Mouse (Mus musculus): ENCODE data around the gene Lrrc15. TPM values are rescaled to one million over a fixed set of nuclear protein-coding genes. Genes with fewer than 3 reads are reported as not detected.
A peak's percentile ranks its signal among the peaks of the same experiment; 100 is the strongest.

The Lrrc15 gene
- 0.27 and 0.50 TPM in 2 replicates for polyA plus RNA-seq (2014; fragmentation: Nextera tagmentation; extraction: Ambion mirVana)

DNA sequence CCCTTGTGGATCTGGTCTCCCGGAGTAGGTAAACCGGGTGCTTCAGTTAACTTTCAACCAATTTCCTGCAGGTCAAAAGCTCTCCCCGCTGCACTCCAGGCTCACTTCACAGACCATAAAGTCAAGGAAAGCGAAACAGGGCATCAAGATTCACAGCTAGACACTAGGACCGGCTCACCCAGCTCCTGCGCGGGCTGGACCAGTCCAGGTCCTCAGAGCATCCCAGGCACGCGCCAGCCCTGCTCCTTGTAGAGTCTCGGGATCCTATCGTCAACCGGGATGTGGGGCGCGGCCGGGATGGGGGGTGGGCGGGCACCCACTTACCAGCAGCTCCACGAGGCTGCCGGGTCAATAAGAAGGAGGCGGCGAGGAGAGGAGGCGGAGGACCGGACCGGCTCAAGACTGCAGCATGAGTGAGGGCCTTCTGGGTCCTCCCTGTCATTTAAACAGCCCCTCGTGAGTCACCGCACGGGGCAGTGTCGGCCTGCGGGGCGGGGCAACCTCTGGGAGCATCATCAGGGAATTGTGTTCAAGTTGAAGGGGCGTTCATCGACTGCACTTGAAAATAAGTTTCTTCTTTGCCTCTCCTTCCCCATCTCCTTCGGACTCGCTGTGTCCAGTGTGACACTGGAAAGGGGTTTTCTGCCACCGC lies at the start of gene Lrrc15:
Lrrc15 (minus strand) TSS at position 413 of the 652 bp plus-strand sequence.
- H3K4me2 ChIP-seq (ENCODE audit: low read length) = peak within 1 kb of the TSS; percentile 50
- no peaks in the 10 kb centered on the region for H3K36me3 ChIP-seq (ENCODE audit: control insufficient read depth, insufficient read depth, low read length)
- peak; percentile 70 for DNase-seq (ENCODE audit: low spot score)
- H3K4me1 ChIP-seq (replicated peaks; ENCODE audit: control insufficient read depth, insufficient read depth, low read length) = peaks cover 12% of the 10 kb centered on the region
- H3K27ac ChIP-seq (ENCODE audit: low read depth) = no peak within 1 kb of the TSS
- H3K9me3 ChIP-seq (ENCODE audit: control insufficient read depth, low read length) = no peaks in the 10 kb centered on the region
- 7% methylated on average over 34 of the region's 34 CpGs for WGBS
- H3K4me3 ChIP-seq (ENCODE audit: low read depth, low read length) = peak within 1 kb of the TSS; percentile 19
- H3K27me3 ChIP-seq (replicated peaks; ENCODE audit: control insufficient read depth, insufficient read depth, low read length) = peaks cover 14% of the 10 kb centered on the region
- peak; percentile 49; the same call in 1 of the 2 replicates for ATAC-seq (replicated peaks; ENCODE audit: low FRiP score, low TSS enrichment, low read depth)
- H3K9ac ChIP-seq (ENCODE audit: low read length) = no peak within 1 kb of the TSS

DNA sequence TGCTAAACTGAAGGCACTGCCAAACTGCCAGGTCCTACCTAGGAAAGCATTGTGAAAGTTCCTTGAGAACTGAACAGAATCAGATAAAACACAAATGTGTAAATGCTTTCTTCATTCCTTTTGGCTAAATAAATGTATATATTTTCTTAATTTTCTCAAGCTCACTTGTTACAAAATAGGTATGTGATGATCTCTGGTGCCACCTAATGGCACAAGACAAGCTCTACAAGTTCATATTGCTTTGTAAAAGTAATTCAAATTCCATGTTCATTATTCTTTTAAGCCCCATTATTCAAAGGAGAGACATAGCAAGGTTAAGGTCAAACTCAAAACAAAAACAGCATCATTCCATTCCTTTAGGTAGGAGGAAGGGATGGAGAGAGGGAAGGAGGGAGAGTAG lies 31.2 kb upstream of the Lrrc15 start:
- ATAC-seq (replicated peaks; ENCODE audit: low FRiP score, low TSS enrichment, low read depth) = no peak
- Histone ChIP-seq H3K9ac (ENCODE audit: low read length) (no peak overlapping the region), H3K4me1 (replicated peaks; ENCODE audit: control insufficient read depth, insufficient read depth, low read length) (peaks cover 6% of the 10 kb centered on the region; the same call in 1 of the 2 replicates), H3K4me3 (ENCODE audit: low read depth, low read length) (no peak overlapping the region), H3K9me3 (ENCODE audit: control insufficient read depth, low read length) (no peaks in the 10 kb centered on the region), H3K36me3 (ENCODE audit: control insufficient read depth, insufficient read depth, low read length) (peaks cover 41% of the 10 kb centered on the region; the same call in 1 of the 2 replicates), H3K4me2 (ENCODE audit: low read length) (no peak overlapping the region), H3K27me3 (replicated peaks; ENCODE audit: control insufficient read depth, insufficient read depth, low read length) (peaks cover 17% of the 10 kb centered on the region), H3K27ac (ENCODE audit: low read depth) (no peak overlapping the region)
- no peak for DNase-seq (ENCODE audit: low spot score)

DNA sequence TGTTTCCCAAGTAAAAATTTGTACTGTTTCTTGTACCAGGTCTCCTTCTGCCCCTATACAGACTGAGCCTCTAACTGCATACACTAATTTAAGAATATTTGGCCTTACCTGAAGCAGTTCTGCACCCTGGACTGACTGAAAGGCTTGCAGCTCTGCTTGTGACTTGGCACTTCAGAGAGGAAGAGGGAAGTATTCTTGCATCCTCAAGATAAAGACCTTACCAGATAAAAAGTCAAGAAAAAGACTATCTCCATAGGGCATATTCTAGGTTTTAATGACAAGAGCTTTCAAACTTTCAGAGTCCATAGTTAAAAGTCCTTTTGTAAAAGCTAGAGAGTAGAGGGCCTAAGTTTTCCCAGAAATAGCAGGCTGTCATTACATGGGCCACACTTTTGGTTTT lies 27.6 kb upstream of the Lrrc15 start, which contains the start of gene Gp5:
Gp5 (minus strand) TSS at position 133 of the 400 bp plus-strand sequence.
- Histone ChIP-seq H3K27me3 (replicated peaks; ENCODE audit: control insufficient read depth, insufficient read depth, low read length) (peaks cover 46% of the 10 kb centered on the region), H3K9me3 (ENCODE audit: control insufficient read depth, low read length) (no peaks in the 10 kb centered on the region), H3K27ac (ENCODE audit: low read depth) (no peak within 1 kb of the TSS), H3K9ac (ENCODE audit: low read length) (0 out of 2 replicates have a peak within 1 kb of the TSS, but pooled peaks have one; percentile 7), H3K4me2 (ENCODE audit: low read length) (peak within 1 kb of the TSS; percentile 98), H3K36me3 (ENCODE audit: control insufficient read depth, insufficient read depth, low read length) (peaks cover 11% of the 10 kb centered on the region; the same call in 1 of the 2 replicates), H3K4me1 (replicated peaks; ENCODE audit: control insufficient read depth, insufficient read depth, low read length) (peaks cover 12% of the 10 kb centered on the region), H3K4me3 (ENCODE audit: low read depth, low read length) (peak within 1 kb of the TSS; percentile 52)
- no peak for ATAC-seq (replicated peaks; ENCODE audit: low FRiP score, low TSS enrichment, low read depth)
- DNase-seq (ENCODE audit: low spot score) = no peak

DNA sequence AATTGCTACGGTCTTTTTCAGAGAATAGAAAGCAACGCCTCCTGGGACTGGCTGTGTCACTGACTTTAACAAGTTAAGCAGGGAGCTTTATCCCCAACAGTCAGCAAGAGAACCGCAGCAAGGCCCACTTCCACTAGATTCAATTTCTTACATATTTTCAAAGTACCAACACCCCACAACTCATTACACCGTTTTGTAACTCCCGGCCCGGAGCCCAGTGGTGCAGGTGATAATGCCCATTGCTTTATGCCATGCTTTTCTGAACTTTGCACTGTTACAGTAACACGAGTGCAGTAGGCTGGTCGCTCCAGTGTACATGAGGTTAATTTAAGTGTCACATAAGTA lies 27.1 kb upstream of the Lrrc15 start:
- Histone ChIP-seq H3K4me3 (ENCODE audit: low read depth, low read length) (no peak overlapping the region), H3K36me3 (ENCODE audit: control insufficient read depth, insufficient read depth, low read length) (peaks cover 8% of the 10 kb centered on the region; the same call in 1 of the 2 replicates), H3K9ac (ENCODE audit: low read length) (no peak overlapping the region), H3K9me3 (ENCODE audit: control insufficient read depth, low read length) (no peaks in the 10 kb centered on the region), H3K27ac (ENCODE audit: low read depth) (no peak overlapping the region), H3K4me2 (ENCODE audit: low read length) (peak overlapping the region; percentile 98; the same call in 1 of the 2 replicates), H3K4me1 (replicated peaks; ENCODE audit: control insufficient read depth, insufficient read depth, low read length) (peaks cover 12% of the 10 kb centered on the region), H3K27me3 (replicated peaks; ENCODE audit: control insufficient read depth, insufficient read depth, low read length) (peaks cover 46% of the 10 kb centered on the region)
- 64% methylated on average over 8 of the region's 8 CpGs for WGBS
- DNase-seq (ENCODE audit: low spot score) = peak; percentile 60
- no peak for ATAC-seq (replicated peaks; ENCODE audit: low FRiP score, low TSS enrichment, low read depth)

DNA sequence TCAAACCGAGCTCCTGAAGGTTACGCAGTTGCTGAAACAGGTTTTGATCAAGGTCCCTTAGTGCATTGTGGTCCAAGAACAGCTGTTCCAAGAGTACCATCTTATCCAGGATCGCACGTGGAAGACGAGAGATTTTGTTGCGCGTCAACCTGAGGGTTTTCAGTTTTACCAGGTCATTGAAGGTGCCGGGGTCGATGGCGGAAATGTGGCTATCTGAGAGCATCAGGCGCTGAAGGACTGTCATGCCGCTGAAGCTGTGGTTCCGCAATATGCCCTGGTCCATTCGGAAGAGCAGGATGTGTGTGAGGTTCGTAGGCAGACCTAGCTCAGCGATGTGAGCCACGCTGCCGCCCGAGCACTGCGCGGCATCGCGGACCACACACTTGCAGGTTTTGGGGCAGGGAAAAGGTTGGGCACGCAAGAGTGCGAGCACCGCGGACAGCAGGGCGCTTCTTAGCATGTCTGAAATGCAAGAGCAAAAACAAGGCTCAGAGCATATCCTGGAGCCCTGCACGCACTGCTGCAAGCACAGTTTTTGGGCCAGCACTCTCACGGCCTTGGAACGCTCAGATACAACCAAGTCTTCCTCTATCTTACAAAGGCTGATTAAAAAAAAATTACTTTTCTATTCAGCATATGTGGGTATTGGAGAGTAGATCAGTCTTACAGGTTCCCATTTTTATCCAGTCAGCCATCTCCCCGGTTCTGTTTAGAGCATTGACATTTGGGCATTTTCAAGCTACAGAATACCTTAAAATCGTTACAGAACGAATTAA lies 26.5 kb upstream of the Lrrc15 start:
- Histone ChIP-seq H3K36me3 (ENCODE audit: control insufficient read depth, insufficient read depth, low read length) (0 out of 2 replicates have a peak, but pooled peaks cover 3% of the 10 kb centered on the region), H3K9me3 (ENCODE audit: control insufficient read depth, low read length) (no peaks in the 10 kb centered on the region), H3K27me3 (replicated peaks; ENCODE audit: control insufficient read depth, insufficient read depth, low read length) (peaks cover 46% of the 10 kb centered on the region), H3K4me1 (replicated peaks; ENCODE audit: control insufficient read depth, insufficient read depth, low read length) (peaks cover 12% of the 10 kb centered on the region), H3K9ac (ENCODE audit: low read length) (0 out of 2 replicates have a peak overlapping the region, but pooled peaks have one; percentile 7), H3K27ac (ENCODE audit: low read depth) (no peak overlapping the region), H3K4me3 (ENCODE audit: low read depth, low read length) (peak overlapping the region; percentile 52), H3K4me2 (ENCODE audit: low read length) (peak overlapping the region; percentile 98)
- WGBS = 4% methylated on average over 34 of the region's 34 CpGs
- DNase-seq (ENCODE audit: low spot score) (peak; percentile 73), ATAC-seq (replicated peaks; ENCODE audit: low FRiP score, low TSS enrichment, low read depth) (no peak; the same call in 1 of the 2 replicates)

DNA sequence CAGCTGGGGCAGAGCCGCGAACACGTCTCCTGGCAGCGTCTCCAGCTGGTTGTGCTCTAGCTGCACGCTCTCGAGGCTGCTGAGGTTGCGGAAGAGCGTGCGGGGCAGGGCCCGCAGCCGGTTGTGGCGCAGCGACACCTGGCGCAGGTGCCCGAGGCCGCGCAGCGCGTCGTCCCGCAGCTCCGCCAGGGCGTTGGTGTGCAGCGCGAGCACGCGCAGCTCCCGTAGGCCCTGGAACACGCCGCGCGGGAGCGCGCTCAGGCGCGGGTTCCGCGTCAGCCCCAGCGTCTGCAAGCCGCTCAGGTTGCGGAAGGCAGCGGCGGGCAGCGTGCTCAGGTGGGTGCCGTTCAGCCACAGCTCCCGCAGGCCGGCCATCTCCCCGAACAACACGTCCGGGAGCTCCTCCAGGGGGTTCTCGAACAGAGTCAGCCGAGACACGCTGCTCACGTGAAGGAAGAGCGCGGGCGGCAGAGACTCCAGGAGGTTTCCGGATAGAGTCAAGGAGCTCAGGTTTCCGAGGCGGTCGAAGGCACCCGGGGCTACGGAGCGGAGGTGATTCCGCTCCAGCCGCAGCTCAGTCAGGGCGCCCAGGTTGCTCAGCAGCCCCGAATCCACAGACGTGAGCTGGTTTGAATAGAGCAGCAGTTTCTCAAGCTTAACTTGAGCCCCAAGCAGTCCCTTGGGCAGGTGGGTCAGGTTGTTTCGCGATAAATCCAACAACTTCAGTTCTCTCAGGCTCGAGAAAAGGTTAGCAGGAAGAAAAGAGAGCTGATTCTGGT lies 25.7 kb upstream of the Lrrc15 start:
- WGBS = under 1% methylated on average over 72 of the region's 72 CpGs
- ATAC-seq (replicated peaks; ENCODE audit: low FRiP score, low TSS enrichment, low read depth) (peak; percentile 67), DNase-seq (ENCODE audit: low spot score) (peak; percentile 84)
- H3K27me3 ChIP-seq (replicated peaks; ENCODE audit: control insufficient read depth, insufficient read depth, low read length) = peaks cover 46% of the 10 kb centered on the region
- no peaks in the 10 kb centered on the region for H3K9me3 ChIP-seq (ENCODE audit: control insufficient read depth, low read length)
- peak overlapping the region; percentile 52 for H3K4me3 ChIP-seq (ENCODE audit: low read depth, low read length)
- peak overlapping the region; percentile 38 for H3K9ac ChIP-seq (ENCODE audit: low read length)
- H3K4me1 ChIP-seq (replicated peaks; ENCODE audit: control insufficient read depth, insufficient read depth, low read length) = peaks cover 12% of the 10 kb centered on the region
- H3K36me3 ChIP-seq (ENCODE audit: control insufficient read depth, insufficient read depth, low read length) = no peaks in the 10 kb centered on the region
- H3K27ac ChIP-seq (ENCODE audit: low read depth) = no peak overlapping the region
- H3K4me2 ChIP-seq (ENCODE audit: low read length) = peak overlapping the region; percentile 98

DNA sequence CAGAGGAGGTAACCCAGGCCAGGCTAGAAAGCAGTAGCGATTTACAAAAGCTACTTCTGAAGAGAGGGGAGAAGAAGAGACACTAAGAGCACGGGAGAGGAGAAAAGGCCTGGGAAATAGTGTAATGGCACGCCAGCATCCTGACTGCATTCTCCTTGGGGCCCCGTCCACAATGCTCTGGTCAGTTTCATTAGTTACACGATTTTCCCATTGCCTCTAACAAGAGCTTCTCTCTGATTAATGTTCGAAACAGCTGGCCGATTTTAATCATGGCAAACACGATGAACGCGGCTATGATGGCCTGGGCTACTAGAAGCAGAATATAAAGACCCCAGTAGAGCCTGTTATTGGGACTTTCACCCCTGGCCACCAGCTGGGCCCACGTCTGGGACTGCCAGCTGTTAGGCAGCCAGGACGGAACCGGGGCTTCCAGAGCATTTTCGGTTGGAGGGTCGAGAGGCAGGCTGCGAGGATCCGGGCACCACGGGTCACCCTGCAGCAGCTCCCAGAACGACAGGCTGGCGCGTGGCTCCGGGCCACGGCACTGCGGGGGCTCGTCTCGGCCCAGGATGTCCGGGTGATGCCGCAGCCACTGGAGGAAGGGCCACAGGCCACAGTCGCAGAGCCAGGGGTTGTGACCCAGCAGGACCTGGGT lies 25.0 kb upstream of the Lrrc15 start:
- H3K9ac ChIP-seq (ENCODE audit: low read length) = peak overlapping the region; percentile 38
- no peaks in the 10 kb centered on the region for H3K36me3 ChIP-seq (ENCODE audit: control insufficient read depth, insufficient read depth, low read length)
- H3K4me1 ChIP-seq (replicated peaks; ENCODE audit: control insufficient read depth, insufficient read depth, low read length) = peaks cover 12% of the 10 kb centered on the region
- no peak for DNase-seq (ENCODE audit: low spot score)
- H3K4me3 ChIP-seq (ENCODE audit: low read depth, low read length) = peak overlapping the region; percentile 52
- peaks cover 46% of the 10 kb centered on the region for H3K27me3 ChIP-seq (replicated peaks; ENCODE audit: control insufficient read depth, insufficient read depth, low read length)
- 16% methylated on average over 26 of the region's 29 CpGs for WGBS
- no peak overlapping the region for H3K27ac ChIP-seq (ENCODE audit: low read depth)
- no peaks in the 10 kb centered on the region for H3K9me3 ChIP-seq (ENCODE audit: control insufficient read depth, low read length)
- no peak for ATAC-seq (replicated peaks; ENCODE audit: low FRiP score, low TSS enrichment, low read depth)
- peak overlapping the region; percentile 98 for H3K4me2 ChIP-seq (ENCODE audit: low read length)

DNA sequence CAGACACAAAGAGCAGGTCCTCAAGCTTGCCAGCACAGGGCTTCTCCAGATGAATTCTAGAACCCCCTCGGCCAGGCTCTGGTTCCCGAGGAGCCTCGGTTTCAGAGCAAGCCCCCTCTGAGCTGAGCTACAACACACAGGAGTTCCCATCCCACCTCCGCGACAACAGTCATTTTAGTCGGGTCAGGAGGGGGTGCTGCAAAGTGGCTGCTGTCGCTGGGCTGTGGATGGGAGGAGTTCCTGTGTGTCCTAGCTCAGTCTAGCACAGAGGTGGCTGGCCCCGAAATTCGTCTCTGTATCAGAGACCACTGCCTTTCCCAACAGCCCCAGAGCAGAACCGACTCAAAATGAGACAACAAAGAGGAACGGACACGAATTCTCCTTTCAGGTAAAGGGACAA lies 24.2 kb upstream of the Lrrc15 start:
- ATAC-seq (replicated peaks; ENCODE audit: low FRiP score, low TSS enrichment, low read depth) = no peak
- WGBS = 59% methylated on average over 12 of the region's 12 CpGs
- Histone ChIP-seq H3K4me2 (ENCODE audit: low read length) (no peak overlapping the region), H3K27ac (ENCODE audit: low read depth) (no peak overlapping the region), H3K9ac (ENCODE audit: low read length) (no peak overlapping the region), H3K9me3 (ENCODE audit: control insufficient read depth, low read length) (no peaks in the 10 kb centered on the region), H3K27me3 (replicated peaks; ENCODE audit: control insufficient read depth, insufficient read depth, low read length) (peaks cover 46% of the 10 kb centered on the region), H3K4me3 (ENCODE audit: low read depth, low read length) (no peak overlapping the region), H3K36me3 (ENCODE audit: control insufficient read depth, insufficient read depth, low read length) (no peaks in the 10 kb centered on the region), H3K4me1 (replicated peaks; ENCODE audit: control insufficient read depth, insufficient read depth, low read length) (peaks cover 12% of the 10 kb centered on the region)
- no peak for DNase-seq (ENCODE audit: low spot score)

All from intestine, embryonic 14.5 days (tissue).